Mouse (Mus musculus) adipocyte (in vitro differentiated cells): Measurements from ENCODE around the gene Gm13078.

Source experiments
- DNase-seq: peaks from one replicate; pipeline ENCODE4 v3.0.0-alpha.2; 2016; ENCODE audit warnings: low spot score

The Gm13078 gene

DNA sequence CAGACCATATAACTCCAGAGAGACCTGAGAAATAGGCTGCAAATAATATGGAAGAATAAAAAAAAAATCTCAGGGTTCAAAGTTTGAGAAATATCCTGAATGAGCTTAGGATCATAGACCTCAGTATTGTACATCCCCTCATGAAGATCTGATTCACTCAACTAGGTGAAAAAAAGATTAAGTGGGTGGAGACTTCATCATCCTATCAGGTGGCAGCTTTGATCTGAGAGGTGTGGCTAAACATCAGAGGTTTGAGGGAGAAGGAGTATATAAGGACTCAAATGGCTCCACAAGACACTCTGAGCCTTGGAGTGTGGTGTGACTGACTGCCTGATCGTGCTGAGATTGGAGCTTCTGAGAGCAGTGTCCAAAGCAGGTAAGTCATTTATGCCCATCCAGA lies at the start of gene Gm13078:
TSS of gene Gm13078 (plus strand) at position 301 of the 400 bp plus-strand sequence.
- no peak for DNase-seq

DNA sequence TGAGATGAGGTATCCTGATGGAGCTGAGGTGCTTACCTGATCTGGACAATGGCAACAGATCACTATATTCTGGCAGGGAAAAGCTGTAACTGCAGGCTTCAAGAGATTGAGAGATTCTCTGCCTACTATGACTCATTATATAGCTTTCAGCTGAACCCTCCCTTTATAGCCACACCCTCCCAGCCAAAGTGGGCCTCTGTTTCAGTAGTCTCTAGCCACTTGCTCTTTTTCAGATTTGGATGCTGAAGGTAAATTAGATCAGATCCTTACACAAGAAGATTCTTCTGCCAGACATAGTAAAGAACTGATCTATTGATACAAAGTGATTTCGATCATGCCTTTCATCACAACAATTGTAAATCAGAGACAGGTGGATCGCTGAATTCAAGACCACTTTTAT lies 16.6 kb upstream of the Gm13078 start, which contains the start of gene Gm13089:
TSS of gene Gm13089 (minus strand) at position 101 of the 400 bp plus-strand sequence.
- DNase-seq = no peak
